Mouse (Mus musculus): Measurements from ENCODE around the gene Lmf1. TPM values are rescaled to one million over a fixed set of nuclear protein-coding genes. Genes with fewer than 3 reads are reported as not detected.

Gene Lmf1
- polyA plus RNA-seq, 1 experiment from 2014 or later = 32.7 TPM

DNA sequence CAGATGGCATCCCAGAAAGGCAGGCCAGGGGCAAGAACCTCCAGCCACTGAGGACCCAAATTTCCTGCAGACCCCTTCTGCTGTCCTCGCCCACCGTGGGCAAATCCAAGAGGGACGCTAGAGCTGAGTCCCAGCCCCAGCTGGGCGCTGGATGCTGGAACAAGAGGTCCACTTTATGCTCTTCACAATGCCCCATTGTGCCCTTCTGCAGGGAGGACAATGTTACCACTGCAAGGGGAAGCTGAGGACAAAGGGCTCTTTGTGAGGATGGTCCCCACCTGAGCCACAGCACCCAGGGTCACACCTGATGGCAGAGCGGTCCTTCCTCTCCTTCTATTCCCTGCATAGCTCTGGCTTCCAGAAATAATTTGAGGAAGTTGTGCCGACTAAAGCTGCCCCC is 1.6 kb upstream of the Lmf1 start:
- peaks cover 11% of the 10 kb centered on the region for H3K4me1 ChIP-seq (ENCODE audit: insufficient read depth, low read length)
- WGBS = 71% methylated on average over 6 of the region's 6 CpGs
- no peaks in the 10 kb centered on the region for H3K27me3 ChIP-seq (ENCODE audit: insufficient read depth, low read length)
- H3K4me2 ChIP-seq (replicated peaks; ENCODE audit: low read depth, low read length) = no peak overlapping the region
- ATAC-seq (ENCODE audit: low FRiP score, low TSS enrichment) = no peak
- H3K9ac ChIP-seq (replicated peaks; ENCODE audit: low read length) = no peak overlapping the region
- H3K9me3 ChIP-seq (ENCODE audit: low read length) = no peaks in the 10 kb centered on the region
- no peak overlapping the region for H3K27ac ChIP-seq (ENCODE audit: low read length)
- H3K36me3 ChIP-seq (ENCODE audit: insufficient read depth, low read length) = no peaks in the 10 kb centered on the region
- H3K4me3 ChIP-seq (ENCODE audit: low read length) = no peak overlapping the region

DNA sequence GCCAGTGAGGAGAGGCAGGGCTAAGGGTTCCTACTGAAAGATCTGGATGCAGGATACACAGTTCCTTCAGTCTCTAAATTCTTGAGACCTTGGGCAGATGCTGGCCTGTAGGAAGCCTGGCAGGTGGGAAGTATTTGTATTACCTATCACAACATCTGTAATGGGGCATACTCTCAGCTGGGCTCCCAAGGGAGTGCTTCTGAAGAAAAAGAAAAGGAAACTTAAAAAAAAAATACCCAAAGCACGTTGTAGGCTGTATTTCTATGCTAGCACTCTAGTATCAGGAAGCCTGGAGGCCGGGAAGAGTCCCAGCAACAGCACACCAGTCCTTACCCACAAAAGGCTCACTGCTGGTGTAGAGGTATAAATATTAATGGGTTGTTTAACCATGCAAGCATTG is 1.2 kb upstream of the Lmf1 start:
- Histone ChIP-seq H3K4me2 (replicated peaks; ENCODE audit: low read depth, low read length) (no peak overlapping the region), H3K9ac (replicated peaks; ENCODE audit: low read length) (no peak overlapping the region), H3K4me3 (ENCODE audit: low read length) (no peak overlapping the region), H3K36me3 (ENCODE audit: insufficient read depth, low read length) (no peaks in the 10 kb centered on the region), H3K9me3 (ENCODE audit: low read length) (no peaks in the 10 kb centered on the region), H3K4me1 (ENCODE audit: insufficient read depth, low read length) (peaks cover 11% of the 10 kb centered on the region), H3K27ac (ENCODE audit: low read length) (no peak overlapping the region), H3K27me3 (ENCODE audit: insufficient read depth, low read length) (no peaks in the 10 kb centered on the region)
- WGBS = 39% methylated on average over 2 of the region's 2 CpGs
- ATAC-seq (ENCODE audit: low FRiP score, low TSS enrichment) = no peak

DNA sequence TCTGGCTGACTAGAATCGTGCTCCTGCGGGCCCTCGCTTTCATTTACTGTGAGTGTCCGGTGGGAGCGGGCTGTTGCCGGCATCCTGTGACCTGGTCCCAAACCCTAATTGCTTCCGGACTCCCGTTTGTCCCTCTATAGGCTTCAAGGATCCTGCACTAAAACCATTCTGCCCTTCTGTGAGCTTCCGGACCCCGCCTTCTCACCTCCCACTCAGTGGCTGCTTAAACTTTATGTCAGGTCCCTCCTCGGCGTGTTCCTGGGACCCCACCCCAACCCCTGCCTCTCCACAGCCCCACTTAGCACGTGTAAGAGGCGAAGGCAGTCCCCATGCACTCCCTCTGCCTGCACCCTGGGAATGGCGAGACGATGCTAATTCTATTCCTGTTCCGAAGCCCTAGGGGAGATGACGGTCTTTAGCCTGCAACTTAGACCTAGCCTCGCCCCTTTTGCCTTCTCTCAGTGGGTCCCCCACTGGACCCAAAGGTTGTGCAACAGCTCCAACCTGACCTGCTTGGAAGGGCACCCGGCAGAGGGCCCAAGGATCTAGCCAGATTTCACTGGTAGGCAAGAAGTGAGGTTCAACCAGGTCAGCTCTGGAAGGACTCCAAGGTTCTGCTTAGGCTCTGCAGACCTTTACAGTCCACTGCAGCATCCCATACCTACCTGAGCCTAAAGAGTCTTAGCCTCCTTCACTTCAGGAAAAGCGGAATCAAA is 605 bp downstream of the Lmf1 start:
- Histone ChIP-seq H3K27me3 (ENCODE audit: insufficient read depth, low read length) (no peaks in the 10 kb centered on the region), H3K4me1 (ENCODE audit: insufficient read depth, low read length) (peaks cover 11% of the 10 kb centered on the region), H3K4me3 (ENCODE audit: low read length) (peak overlapping the region; percentile 74), H3K36me3 (ENCODE audit: insufficient read depth, low read length) (no peaks in the 10 kb centered on the region; the same call in 1 of the 2 replicates), H3K4me2 (replicated peaks; ENCODE audit: low read depth, low read length) (peak overlapping the region; percentile 88), H3K9me3 (ENCODE audit: low read length) (no peaks in the 10 kb centered on the region), H3K27ac (ENCODE audit: low read length) (peak overlapping the region; percentile 45), H3K9ac (replicated peaks; ENCODE audit: low read length) (peak overlapping the region; percentile 73)
- ATAC-seq (ENCODE audit: low FRiP score, low TSS enrichment) = peak; percentile 73
- 5% methylated on average over 21 of the region's 21 CpGs for WGBS

DNA sequence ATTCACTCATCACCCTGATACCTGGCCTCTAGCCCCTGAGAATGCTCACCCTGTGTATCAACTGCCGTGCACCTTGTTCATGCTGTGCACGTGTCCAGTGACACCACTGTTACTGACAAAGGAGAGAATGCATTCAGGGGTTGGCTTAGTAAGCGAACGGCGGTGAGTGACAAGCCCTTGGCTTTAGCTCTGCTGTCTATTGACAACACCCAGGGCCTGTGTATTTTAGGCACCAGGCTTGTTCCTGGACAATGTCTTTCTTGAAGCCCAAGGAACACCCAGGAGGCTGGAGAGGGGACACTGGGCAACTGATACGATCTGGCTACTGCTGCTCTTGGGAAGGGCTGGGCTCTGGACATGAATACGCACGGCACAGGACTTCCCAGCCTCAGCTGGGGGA is 3.2 kb downstream of the Lmf1 start:
- Histone ChIP-seq H3K36me3 (ENCODE audit: insufficient read depth, low read length) (peaks cover 12% of the 10 kb centered on the region; the same call in 1 of the 2 replicates), H3K4me3 (ENCODE audit: low read length) (no peak overlapping the region), H3K27me3 (ENCODE audit: insufficient read depth, low read length) (no peaks in the 10 kb centered on the region), H3K4me1 (ENCODE audit: insufficient read depth, low read length) (peaks cover 11% of the 10 kb centered on the region), H3K9me3 (ENCODE audit: low read length) (no peaks in the 10 kb centered on the region), H3K4me2 (replicated peaks; ENCODE audit: low read depth, low read length) (no peak overlapping the region), H3K9ac (replicated peaks; ENCODE audit: low read length) (no peak overlapping the region), H3K27ac (ENCODE audit: low read length) (no peak overlapping the region)
- no peak for ATAC-seq (ENCODE audit: low FRiP score, low TSS enrichment)
- 85% methylated on average over 8 of the region's 8 CpGs for WGBS

DNA sequence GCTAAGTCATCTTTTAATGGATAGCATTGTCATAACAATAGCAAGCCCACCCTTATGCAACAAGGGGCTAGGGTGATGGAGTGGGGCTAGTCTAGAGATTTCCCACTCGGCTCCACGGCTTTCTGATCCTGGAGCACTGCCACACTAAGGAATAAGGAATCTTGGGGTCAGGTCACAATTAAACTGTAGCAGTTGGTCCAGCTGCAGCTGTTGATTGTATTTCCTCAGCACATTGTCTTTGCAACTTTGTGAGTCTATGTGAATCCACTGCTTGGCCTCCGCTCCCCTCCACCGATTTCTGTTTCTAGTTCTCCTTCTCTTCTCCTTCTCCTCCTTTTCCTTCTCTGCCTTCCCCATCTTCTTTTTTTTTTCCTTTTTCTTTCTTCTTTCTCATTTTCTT is 4.2 kb downstream of the Lmf1 start:
- H3K27ac ChIP-seq (ENCODE audit: low read length) = no peak overlapping the region
- no peaks in the 10 kb centered on the region for H3K27me3 ChIP-seq (ENCODE audit: insufficient read depth, low read length)
- peaks cover 12% of the 10 kb centered on the region; the same call in 1 of the 2 replicates for H3K36me3 ChIP-seq (ENCODE audit: insufficient read depth, low read length)
- no peak overlapping the region for H3K4me2 ChIP-seq (replicated peaks; ENCODE audit: low read depth, low read length)
- H3K9me3 ChIP-seq (ENCODE audit: low read length) = no peaks in the 10 kb centered on the region
- no peak overlapping the region for H3K9ac ChIP-seq (replicated peaks; ENCODE audit: low read length)
- peaks cover 11% of the 10 kb centered on the region for H3K4me1 ChIP-seq (ENCODE audit: insufficient read depth, low read length)
- no peak overlapping the region for H3K4me3 ChIP-seq (ENCODE audit: low read length)
- ATAC-seq (ENCODE audit: low FRiP score, low TSS enrichment) = no peak
- WGBS = 61% methylated on average over 4 of the region's 4 CpGs

DNA sequence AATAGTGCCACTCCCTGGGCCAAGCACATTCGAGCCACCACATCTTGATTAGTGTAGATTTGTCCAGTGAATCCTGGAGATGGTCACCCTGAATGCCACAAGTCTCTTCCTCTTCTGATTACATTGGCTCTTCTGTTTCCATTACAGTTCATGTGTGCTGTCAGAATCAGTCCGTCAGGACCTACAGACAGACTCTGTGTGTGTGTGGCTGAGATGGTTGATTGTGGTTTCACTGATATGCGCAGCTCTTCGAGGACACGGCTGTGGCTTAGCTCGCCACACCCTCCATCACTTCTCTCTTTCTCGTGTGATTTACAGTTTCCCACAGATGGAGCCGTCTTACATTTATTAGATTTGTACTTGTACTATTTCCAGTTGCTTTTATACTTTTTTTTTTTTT is 5.0 kb downstream of the Lmf1 start:
- ATAC-seq (ENCODE audit: low FRiP score, low TSS enrichment) = no peak
- 82% methylated on average over 8 of the region's 8 CpGs for WGBS
- peaks cover 12% of the 10 kb centered on the region; the same call in 1 of the 2 replicates for H3K36me3 ChIP-seq (ENCODE audit: insufficient read depth, low read length)

DNA sequence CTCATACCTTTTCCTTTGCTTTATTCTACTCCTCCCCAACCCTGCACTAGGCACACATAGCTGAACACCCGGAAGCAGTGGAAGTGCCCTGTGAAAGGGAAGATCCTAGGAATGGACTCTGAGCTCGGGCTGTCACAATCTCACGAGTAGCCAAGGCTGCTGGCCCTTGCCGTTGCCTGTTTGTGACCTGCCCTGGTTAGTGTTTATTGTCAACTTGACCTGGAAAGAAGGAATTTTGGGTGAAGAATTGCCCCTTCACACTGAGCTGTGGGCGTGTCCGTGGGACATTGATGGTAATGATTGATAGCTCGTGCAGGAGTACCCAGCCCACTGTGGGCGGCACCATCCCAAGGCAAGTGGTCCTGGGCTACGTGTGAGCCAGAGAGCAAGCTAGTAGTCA is 5.8 kb downstream of the Lmf1 start:
- no peaks in the 10 kb centered on the region for H3K9me3 ChIP-seq (ENCODE audit: low read length)
- H3K9ac ChIP-seq (replicated peaks; ENCODE audit: low read length) = no peak overlapping the region
- H3K36me3 ChIP-seq (ENCODE audit: insufficient read depth, low read length) = peaks cover 12% of the 10 kb centered on the region; the same call in 1 of the 2 replicates
- no peak overlapping the region for H3K27ac ChIP-seq (ENCODE audit: low read length)
- H3K4me3 ChIP-seq (ENCODE audit: low read length) = no peak overlapping the region
- H3K4me2 ChIP-seq (replicated peaks; ENCODE audit: low read depth, low read length) = no peak overlapping the region
- H3K27me3 ChIP-seq (ENCODE audit: insufficient read depth, low read length) = no peaks in the 10 kb centered on the region
- H3K4me1 ChIP-seq (ENCODE audit: insufficient read depth, low read length) = peaks cover 4% of the 10 kb centered on the region
- 90% methylated on average over 9 of the region's 9 CpGs for WGBS
- ATAC-seq (ENCODE audit: low FRiP score, low TSS enrichment) = no peak

More for the DNA sequence above, 5.0 kb downstream of the Lmf1 start:
- Histone ChIP-seq H3K4me1 (ENCODE audit: insufficient read depth, low read length) (peaks cover 7% of the 10 kb centered on the region), H3K27me3 (ENCODE audit: insufficient read depth, low read length) (no peaks in the 10 kb centered on the region), H3K27ac (ENCODE audit: low read length) (no peak overlapping the region), H3K4me2 (replicated peaks; ENCODE audit: low read depth, low read length) (no peak overlapping the region), H3K4me3 (ENCODE audit: low read length) (no peak overlapping the region), H3K9me3 (ENCODE audit: low read length) (no peaks in the 10 kb centered on the region), H3K9ac (replicated peaks; ENCODE audit: low read length) (no peak overlapping the region)

DNA sequence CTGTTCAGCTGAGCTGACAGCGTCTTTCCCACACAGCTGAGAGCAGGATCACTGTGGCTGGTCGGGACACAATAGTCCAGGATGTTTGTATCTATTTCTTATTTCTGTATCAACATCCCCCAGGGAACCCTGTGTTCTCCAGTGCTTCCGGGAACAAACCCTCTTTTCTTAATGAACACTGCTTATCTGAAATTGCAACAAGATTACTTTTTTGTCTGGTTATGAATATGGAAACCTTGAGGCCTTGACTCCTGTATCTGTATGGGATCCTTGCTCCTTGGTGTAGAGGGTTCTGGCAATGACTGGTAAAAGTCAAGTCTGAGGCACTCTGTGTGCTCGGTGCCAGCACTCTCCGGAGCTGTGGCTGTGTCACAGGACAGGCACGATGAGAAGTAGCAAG is 11.2 kb downstream of the Lmf1 start:
- ATAC-seq (ENCODE audit: low FRiP score, low TSS enrichment) = no peak

DNA sequence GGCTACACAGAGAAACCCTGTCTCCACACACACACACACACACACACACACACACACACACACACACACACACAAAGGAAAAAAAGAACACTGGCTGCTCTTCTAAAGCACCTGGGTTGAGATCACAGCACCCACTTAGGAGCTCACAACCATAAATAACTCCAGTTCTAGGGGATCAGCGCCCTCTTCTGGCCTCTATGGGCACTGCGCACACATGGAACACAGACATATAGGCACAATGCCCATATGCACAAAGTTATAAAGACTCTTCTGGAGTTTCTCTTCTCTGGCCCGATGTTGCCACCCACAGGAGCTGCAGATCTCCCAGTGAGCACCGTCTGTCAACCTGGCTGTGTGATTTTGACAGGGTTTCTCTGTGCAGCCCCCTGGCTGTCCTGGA is 12.1 kb downstream of the Lmf1 start:
- Histone ChIP-seq H3K9ac (replicated peaks; ENCODE audit: low read length) (no peak overlapping the region), H3K4me2 (replicated peaks; ENCODE audit: low read depth, low read length) (no peak overlapping the region), H3K4me3 (ENCODE audit: low read length) (no peak overlapping the region), H3K36me3 (ENCODE audit: insufficient read depth, low read length) (peaks cover 14% of the 10 kb centered on the region), H3K4me1 (ENCODE audit: insufficient read depth, low read length) (peaks cover 13% of the 10 kb centered on the region), H3K9me3 (ENCODE audit: low read length) (no peaks in the 10 kb centered on the region), H3K27ac (ENCODE audit: low read length) (no peak overlapping the region), H3K27me3 (ENCODE audit: insufficient read depth, low read length) (no peaks in the 10 kb centered on the region)
- ATAC-seq (ENCODE audit: low FRiP score, low TSS enrichment) = no peak
- 87% methylated on average over 4 of the region's 4 CpGs for WGBS

More for the DNA sequence above, 11.2 kb downstream of the Lmf1 start:
- Histone ChIP-seq H3K9ac (replicated peaks; ENCODE audit: low read length) (no peak overlapping the region), H3K27ac (ENCODE audit: low read length) (no peak overlapping the region), H3K4me3 (ENCODE audit: low read length) (no peak overlapping the region), H3K4me2 (replicated peaks; ENCODE audit: low read depth, low read length) (no peak overlapping the region), H3K4me1 (ENCODE audit: insufficient read depth, low read length) (peaks cover 13% of the 10 kb centered on the region), H3K36me3 (ENCODE audit: insufficient read depth, low read length) (peaks cover 23% of the 10 kb centered on the region), H3K9me3 (ENCODE audit: low read length) (no peaks in the 10 kb centered on the region), H3K27me3 (ENCODE audit: insufficient read depth, low read length) (no peaks in the 10 kb centered on the region)
- WGBS = 90% methylated on average over 6 of the region's 6 CpGs

DNA sequence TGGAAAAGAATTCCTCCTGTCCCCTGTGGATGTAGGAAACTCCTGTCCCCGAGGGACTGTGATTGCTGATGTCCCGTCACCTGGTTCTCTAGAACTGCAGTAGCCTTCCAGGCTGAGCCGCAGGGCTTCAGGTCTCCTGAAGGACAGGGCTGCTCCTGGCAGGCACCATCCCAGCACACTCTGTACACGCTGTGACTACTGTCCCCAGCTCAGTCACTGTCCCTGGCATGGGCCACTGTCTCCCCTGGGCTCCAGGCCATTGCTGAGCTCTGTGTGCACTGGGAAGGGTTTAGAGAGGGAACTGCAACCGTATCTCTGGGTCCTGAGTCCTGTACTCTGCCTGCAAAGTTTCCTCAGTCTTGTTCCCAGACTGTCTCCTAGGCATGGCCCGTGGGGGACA is 13.5 kb downstream of the Lmf1 start:
- Histone ChIP-seq H3K4me3 (ENCODE audit: low read length) (no peak overlapping the region), H3K27ac (ENCODE audit: low read length) (no peak overlapping the region), H3K9me3 (ENCODE audit: low read length) (no peaks in the 10 kb centered on the region), H3K4me1 (ENCODE audit: insufficient read depth, low read length) (peaks cover 13% of the 10 kb centered on the region), H3K9ac (replicated peaks; ENCODE audit: low read length) (peak overlapping the region; percentile 4; the same call in 1 of the 2 replicates), H3K4me2 (replicated peaks; ENCODE audit: low read depth, low read length) (no peak overlapping the region), H3K27me3 (ENCODE audit: insufficient read depth, low read length) (no peaks in the 10 kb centered on the region), H3K36me3 (ENCODE audit: insufficient read depth, low read length) (peaks cover 17% of the 10 kb centered on the region)
- 92% methylated on average over 6 of the region's 6 CpGs for WGBS
- no peak; the same call in 1 of the 2 replicates for ATAC-seq (ENCODE audit: low FRiP score, low TSS enrichment)

All from kidney, embryonic 16.5 days (tissue).